Mouse (Mus musculus): ENCODE data around the gene Zfp526. TPM values are rescaled to one million over a fixed set of nuclear protein-coding genes. Genes with fewer than 3 reads are reported as not detected.

Gene Zfp526
- polyA plus RNA-seq, 1 experiment from 2014 or later = 2.2 TPM

GRCm38 (mm10) chr7:25219416-25219750 is 1.8 kb upstream of the Zfp526 start:
- peaks cover 6% of the 10 kb centered on the region for H3K36me3 ChIP-seq (ENCODE audit: control insufficient read depth, insufficient read depth)
- H3K9me3 ChIP-seq (replicated peaks; ENCODE audit: control insufficient read depth, low read length) = no peaks in the 10 kb centered on the region
- WGBS = 0% methylated on average over 16 of the region's 16 CpGs
- peak overlapping the region; percentile 96 for H3K4me2 ChIP-seq (ENCODE audit: low read depth, low read length)
- peak overlapping the region; percentile 88 for H3K9ac ChIP-seq (ENCODE audit: low read length)
- peaks cover 27% of the 10 kb centered on the region for H3K4me1 ChIP-seq (ENCODE audit: control insufficient read depth, insufficient read depth, low read length)
- no peaks in the 10 kb centered on the region for H3K27me3 ChIP-seq (ENCODE audit: control insufficient read depth, insufficient read depth, low read length)
- no peak; the same call in 1 of the 2 replicates for ATAC-seq (replicated peaks; ENCODE audit: extremely low read depth, insufficient read depth, low FRiP score)
- H3K27ac ChIP-seq (ENCODE audit: low read length) = peak overlapping the region; percentile 81
- peak overlapping the region; percentile 83 for H3K4me3 ChIP-seq (ENCODE audit: low read length)

DNA sequence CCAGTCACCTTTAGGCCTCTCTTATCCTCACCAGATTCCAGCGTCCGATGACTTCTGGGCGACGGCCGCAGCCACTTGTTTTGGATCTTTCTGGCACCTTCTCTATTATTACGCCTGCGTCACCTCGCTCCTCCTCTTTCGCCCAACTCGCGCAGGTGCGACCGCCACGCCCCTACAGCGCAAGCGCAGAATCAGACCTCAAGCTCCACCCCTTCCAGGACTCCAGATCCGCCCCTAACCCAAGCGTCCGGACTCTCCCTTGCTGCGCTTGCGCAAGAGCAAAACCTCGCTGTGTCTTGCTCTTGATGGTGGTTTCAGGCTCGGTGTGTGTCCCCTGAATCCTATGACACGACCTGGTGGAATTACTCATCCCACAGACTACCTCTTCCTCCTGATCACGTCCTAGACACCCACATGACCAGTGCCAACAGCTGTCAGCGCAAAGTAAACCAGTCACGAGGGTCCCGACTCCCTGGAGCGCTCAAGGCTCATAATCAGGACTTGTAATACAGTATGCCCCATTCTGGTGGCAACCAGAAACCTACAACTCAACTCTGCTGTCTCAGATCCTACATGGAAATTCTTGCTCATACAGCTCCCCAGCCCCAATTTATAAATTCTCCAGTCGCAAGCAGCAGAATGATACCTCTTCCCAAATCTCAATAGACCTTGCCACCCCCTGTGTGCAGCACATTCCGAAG is 1.3 kb upstream of the Zfp526 start:
- H3K4me1 ChIP-seq (ENCODE audit: control insufficient read depth, insufficient read depth, low read length) = peaks cover 27% of the 10 kb centered on the region
- H3K9ac ChIP-seq (ENCODE audit: low read length) = peak overlapping the region; percentile 88
- no peaks in the 10 kb centered on the region for H3K27me3 ChIP-seq (ENCODE audit: control insufficient read depth, insufficient read depth, low read length)
- H3K4me3 ChIP-seq (ENCODE audit: low read length) = peak overlapping the region; percentile 83
- H3K9me3 ChIP-seq (replicated peaks; ENCODE audit: control insufficient read depth, low read length) = no peaks in the 10 kb centered on the region
- H3K27ac ChIP-seq (ENCODE audit: low read length) = peak overlapping the region; percentile 84
- 2% methylated on average over 31 of the region's 31 CpGs for WGBS
- H3K4me2 ChIP-seq (ENCODE audit: low read depth, low read length) = peak overlapping the region; percentile 96
- peak; percentile 76 for ATAC-seq (replicated peaks; ENCODE audit: extremely low read depth, insufficient read depth, low FRiP score)
- peaks cover 8% of the 10 kb centered on the region for H3K36me3 ChIP-seq (ENCODE audit: control insufficient read depth, insufficient read depth)

DNA sequence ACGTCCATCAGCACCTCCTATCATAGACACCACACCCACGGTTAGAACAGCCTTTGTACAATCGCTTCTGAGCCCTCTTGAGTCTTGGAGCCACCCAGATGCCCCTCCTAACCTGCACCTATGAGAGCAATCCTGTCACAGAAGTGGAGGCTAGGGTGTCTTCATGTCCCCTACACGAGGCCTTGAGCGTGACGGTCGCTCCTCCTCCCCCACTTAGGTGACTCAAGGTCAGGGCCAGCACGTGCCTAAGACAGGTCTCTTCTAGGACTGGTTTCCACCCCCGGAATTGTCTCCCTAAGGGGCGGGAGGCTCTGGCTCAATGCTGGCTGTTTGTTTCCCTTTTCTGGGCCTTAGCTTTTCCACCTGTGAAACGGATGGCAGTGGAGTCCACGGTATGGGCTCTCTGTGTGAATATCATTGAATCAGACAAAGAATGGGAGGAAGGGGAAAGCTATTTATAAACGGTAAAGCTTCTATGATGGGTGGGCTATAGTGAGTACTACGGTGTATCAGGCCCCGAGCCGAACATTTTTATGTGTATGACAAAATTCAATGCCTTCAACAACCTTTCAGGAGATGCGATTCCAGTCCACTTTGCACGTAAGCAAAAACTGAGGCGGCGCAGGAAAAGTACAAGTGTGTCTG is 646 bp upstream of the Zfp526 start, which contains the start of gene Dedd2:
Dedd2 (minus strand) TSS at position 159 of the 645 bp plus-strand sequence.
- peaks cover 7% of the 10 kb centered on the region for H3K36me3 ChIP-seq (ENCODE audit: control insufficient read depth, insufficient read depth)
- no peaks in the 10 kb centered on the region for H3K9me3 ChIP-seq (replicated peaks; ENCODE audit: control insufficient read depth, low read length)
- no peaks in the 10 kb centered on the region for H3K27me3 ChIP-seq (ENCODE audit: control insufficient read depth, insufficient read depth, low read length)
- 2% methylated on average over 20 of the region's 20 CpGs for WGBS
- H3K4me2 ChIP-seq (ENCODE audit: low read depth, low read length) = peak within 1 kb of the TSS; percentile 96
- H3K4me1 ChIP-seq (ENCODE audit: control insufficient read depth, insufficient read depth, low read length) = peaks cover 27% of the 10 kb centered on the region
- ATAC-seq (replicated peaks; ENCODE audit: extremely low read depth, insufficient read depth, low FRiP score) = no peak
- peak within 1 kb of the TSS; percentile 88 for H3K27ac ChIP-seq (ENCODE audit: low read length)
- peak within 1 kb of the TSS; percentile 83 for H3K4me3 ChIP-seq (ENCODE audit: low read length)
- H3K9ac ChIP-seq (ENCODE audit: low read length) = peak within 1 kb of the TSS; percentile 88

DNA sequence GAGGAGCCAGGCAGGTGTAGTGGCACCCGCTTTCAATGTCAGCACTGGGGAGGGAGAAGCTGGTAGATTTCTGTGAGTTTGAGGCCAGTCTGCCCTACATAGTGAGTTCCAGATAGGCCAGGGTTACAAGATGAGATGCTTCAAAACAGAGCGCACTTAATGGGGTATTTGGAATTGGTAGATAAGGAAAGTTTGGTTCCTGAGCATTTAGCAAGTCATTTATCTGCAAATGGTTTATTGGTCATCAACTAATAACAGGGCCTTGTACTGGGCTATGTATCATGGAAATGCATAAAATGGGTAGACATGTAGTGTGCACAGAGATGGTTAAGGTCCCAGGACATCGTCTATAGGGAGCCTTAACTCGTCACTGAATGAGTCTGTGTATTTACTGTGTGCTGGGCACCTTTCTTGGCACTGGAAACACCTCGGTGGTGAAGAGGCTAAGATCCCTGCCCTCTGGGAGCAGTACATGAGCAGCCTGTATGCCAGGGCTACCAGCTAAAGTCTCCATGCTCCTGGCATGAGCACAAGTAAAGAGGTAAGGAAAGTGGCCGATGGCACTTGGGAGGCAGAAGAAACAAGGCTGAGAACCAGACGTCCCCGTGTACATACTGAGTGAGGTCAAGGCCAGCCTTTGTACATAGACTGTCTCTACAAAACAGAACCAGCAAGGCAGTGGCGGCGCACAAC is 1.2 kb downstream of the Zfp526 start:
- H3K36me3 ChIP-seq (ENCODE audit: control insufficient read depth, insufficient read depth) = peaks cover 23% of the 10 kb centered on the region
- H3K9me3 ChIP-seq (replicated peaks; ENCODE audit: control insufficient read depth, low read length) = no peaks in the 10 kb centered on the region
- ATAC-seq (replicated peaks; ENCODE audit: extremely low read depth, insufficient read depth, low FRiP score) = no peak
- peak overlapping the region; percentile 68 for H3K4me2 ChIP-seq (ENCODE audit: low read depth, low read length)
- 79% methylated on average over 10 of the region's 10 CpGs for WGBS
- peak overlapping the region; percentile 83 for H3K4me3 ChIP-seq (ENCODE audit: low read length)
- H3K27ac ChIP-seq (ENCODE audit: low read length) = no peak overlapping the region
- H3K4me1 ChIP-seq (ENCODE audit: control insufficient read depth, insufficient read depth, low read length) = peaks cover 27% of the 10 kb centered on the region
- no peaks in the 10 kb centered on the region for H3K27me3 ChIP-seq (ENCODE audit: control insufficient read depth, insufficient read depth, low read length)
- H3K9ac ChIP-seq (ENCODE audit: low read length) = peak overlapping the region; percentile 84

GRCm38 (mm10) chr7:25227523-25228300 is 6.5 kb downstream of the Zfp526 start:
- H3K4me1 ChIP-seq (ENCODE audit: control insufficient read depth, insufficient read depth, low read length) = no peaks in the 10 kb centered on the region
- no peak for ATAC-seq (replicated peaks; ENCODE audit: extremely low read depth, insufficient read depth, low FRiP score)
- H3K9ac ChIP-seq (ENCODE audit: low read length) = no peak overlapping the region
- peaks cover 68% of the 10 kb centered on the region for H3K36me3 ChIP-seq (ENCODE audit: control insufficient read depth, insufficient read depth)
- H3K4me2 ChIP-seq (ENCODE audit: low read depth, low read length) = no peak overlapping the region
- no peaks in the 10 kb centered on the region for H3K9me3 ChIP-seq (replicated peaks; ENCODE audit: control insufficient read depth, low read length)
- no peaks in the 10 kb centered on the region for H3K27me3 ChIP-seq (ENCODE audit: control insufficient read depth, insufficient read depth, low read length)
- H3K27ac ChIP-seq (ENCODE audit: low read length) = no peak overlapping the region
- WGBS = 96% methylated on average over 1 of the region's 1 CpGs
- no peak overlapping the region for H3K4me3 ChIP-seq (ENCODE audit: low read length)

- H3K9me3 ChIP-seq (replicated peaks; ENCODE audit: control insufficient read depth, low read length) = no peaks in the 10 kb centered on the region
- no peaks in the 10 kb centered on the region for H3K27me3 ChIP-seq (ENCODE audit: control insufficient read depth, insufficient read depth, low read length)
- no peak overlapping the region for H3K4me3 ChIP-seq (ENCODE audit: low read length)
- H3K4me2 ChIP-seq (ENCODE audit: low read depth, low read length) = no peak overlapping the region
- no peak overlapping the region for H3K27ac ChIP-seq (ENCODE audit: low read length)
- peaks cover 71% of the 10 kb centered on the region for H3K36me3 ChIP-seq (ENCODE audit: control insufficient read depth, insufficient read depth)
- 74% methylated on average over 9 of the region's 9 CpGs for WGBS
- 0 out of 2 replicates have a peak, but pooled peaks have one; percentile 26 for ATAC-seq (replicated peaks; ENCODE audit: extremely low read depth, insufficient read depth, low FRiP score)
- H3K4me1 ChIP-seq (ENCODE audit: control insufficient read depth, insufficient read depth, low read length) = peaks cover 6% of the 10 kb centered on the region
- H3K9ac ChIP-seq (ENCODE audit: low read length) = no peak overlapping the region
These were observed 9.6 kb downstream of the Zfp526 start for GRCm38 (mm10) chr7:25230690-25231285.

GRCm38 (mm10) chr7:25232101-25232648 is 10.9 kb downstream of the Zfp526 start:
- no peaks in the 10 kb centered on the region for H3K9me3 ChIP-seq (replicated peaks; ENCODE audit: control insufficient read depth, low read length)
- no peak overlapping the region for H3K9ac ChIP-seq (ENCODE audit: low read length)
- no peak overlapping the region for H3K4me3 ChIP-seq (ENCODE audit: low read length)
- H3K36me3 ChIP-seq (ENCODE audit: control insufficient read depth, insufficient read depth) = peaks cover 59% of the 10 kb centered on the region
- peaks cover 16% of the 10 kb centered on the region for H3K4me1 ChIP-seq (ENCODE audit: control insufficient read depth, insufficient read depth, low read length)
- H3K27ac ChIP-seq (ENCODE audit: low read length) = peak overlapping the region; percentile 57; the same call in 1 of the 2 replicates
- no peak for ATAC-seq (replicated peaks; ENCODE audit: extremely low read depth, insufficient read depth, low FRiP score)
- H3K27me3 ChIP-seq (ENCODE audit: control insufficient read depth, insufficient read depth, low read length) = no peaks in the 10 kb centered on the region
- WGBS = 56% methylated on average over 5 of the region's 5 CpGs
- no peak overlapping the region for H3K4me2 ChIP-seq (ENCODE audit: low read depth, low read length)

GRCm38 (mm10) chr7:25233061-25233460 is 11.8 kb downstream of the Zfp526 start:
- Histone ChIP-seq H3K4me1 (ENCODE audit: control insufficient read depth, insufficient read depth, low read length) (peaks cover 16% of the 10 kb centered on the region), H3K36me3 (ENCODE audit: control insufficient read depth, insufficient read depth) (peaks cover 50% of the 10 kb centered on the region), H3K27ac (ENCODE audit: low read length) (peak overlapping the region; percentile 33; the same call in 1 of the 2 replicates), H3K4me2 (ENCODE audit: low read depth, low read length) (no peak overlapping the region), H3K4me3 (ENCODE audit: low read length) (no peak overlapping the region), H3K27me3 (ENCODE audit: control insufficient read depth, insufficient read depth, low read length) (no peaks in the 10 kb centered on the region), H3K9ac (ENCODE audit: low read length) (no peak overlapping the region), H3K9me3 (replicated peaks; ENCODE audit: control insufficient read depth, low read length) (no peaks in the 10 kb centered on the region)
- ATAC-seq (replicated peaks; ENCODE audit: extremely low read depth, insufficient read depth, low FRiP score) = no peak
- 68% methylated on average over 2 of the region's 2 CpGs for WGBS
